Mouse (Mus musculus) adipocyte (in vitro differentiated cells): ENCODE measurements around the gene Mvb12b.

Source experiments
- DNase-seq: peaks from one replicate; pipeline ENCODE4 v3.0.0-alpha.2; 2016; ENCODE audit warnings: low spot score

Mvb12b gene

GRCm38 (mm10) chr2:33783419-33783818 is 104.3 kb downstream of the Mvb12b start:
- no peak for DNase-seq

GRCm38 (mm10) chr2:33781655-33782400 is 105.9 kb downstream of the Mvb12b start:
- no peak for DNase-seq

GRCm38 (mm10) chr2:33778466-33778865 is 109.3 kb downstream of the Mvb12b start:
- DNase-seq = no peak

GRCm38 (mm10) chr2:33777051-33777450 is 110.7 kb downstream of the Mvb12b start:
- no peak for DNase-seq

GRCm38 (mm10) chr2:33774884-33775283 is 112.9 kb downstream of the Mvb12b start:
- no peak for DNase-seq

GRCm38 (mm10) chr2:33774106-33774505 is 113.6 kb downstream of the Mvb12b start:
- no peak for DNase-seq

- no peak for DNase-seq
These were observed 115.3 kb downstream of the Mvb12b start for GRCm38 (mm10) chr2:33772439-33772838.

- DNase-seq = no peak
These were observed 116.4 kb downstream of the Mvb12b start for GRCm38 (mm10) chr2:33771388-33771787.

- DNase-seq = no peak
These were observed 117.1 kb downstream of the Mvb12b start for GRCm38 (mm10) chr2:33770526-33771130.

- DNase-seq = no peak
These were observed 123.3 kb downstream of the Mvb12b start for GRCm38 (mm10) chr2:33764476-33764875.

GRCm38 (mm10) chr2:33762210-33762609 is 125.5 kb downstream of the Mvb12b start:
- DNase-seq = no peak

GRCm38 (mm10) chr2:33760571-33760991 is 127.2 kb downstream of the Mvb12b start:
- DNase-seq = no peak

- no peak for DNase-seq
These were observed 128.3 kb downstream of the Mvb12b start for GRCm38 (mm10) chr2:33759447-33759846.

- DNase-seq = peak; percentile 33
These were observed 132.1 kb downstream of the Mvb12b start for GRCm38 (mm10) chr2:33755633-33756020.

GRCm38 (mm10) chr2:33754980-33755632 is 132.6 kb downstream of the Mvb12b start:
- peak; percentile 61 for DNase-seq

- DNase-seq = no peak
These were observed 133.5 kb downstream of the Mvb12b start for GRCm38 (mm10) chr2:33754317-33754633.

- peak; percentile 94 for DNase-seq
These were observed 134.0 kb downstream of the Mvb12b start for GRCm38 (mm10) chr2:33753630-33754316.

- no peak for DNase-seq
These were observed 137.1 kb downstream of the Mvb12b start for GRCm38 (mm10) chr2:33750611-33751010.

- peak; percentile 86 for DNase-seq
These were observed 141.3 kb downstream of the Mvb12b start for GRCm38 (mm10) chr2:33746471-33746870.

GRCm38 (mm10) chr2:33745724-33746123 is 142.0 kb downstream of the Mvb12b start:
- DNase-seq = no peak

GRCm38 (mm10) chr2:33737128-33737527 is 150.6 kb downstream of the Mvb12b start:
- no peak for DNase-seq

- peak; percentile 78 for DNase-seq
These were observed 151.0 kb downstream of the Mvb12b start for GRCm38 (mm10) chr2:33736722-33737121.
